Mouse (Mus musculus) retina, postnatal 7 days (tissue): ENCODE measurements around the gene Nat8f5.
"Not testable (repeated sequence)": the region's sequence is repeated elsewhere in the genome, so short reads cannot be mapped to it uniquely, and the experiment has no call there.

ENCODE experiments used
- DNase-seq: peaks from one replicate; pipeline ENCODE4 v3.0.0-alpha.2; 2012; ENCODE audit warnings: low read depth, low spot score

Nat8f5 gene

DNA sequence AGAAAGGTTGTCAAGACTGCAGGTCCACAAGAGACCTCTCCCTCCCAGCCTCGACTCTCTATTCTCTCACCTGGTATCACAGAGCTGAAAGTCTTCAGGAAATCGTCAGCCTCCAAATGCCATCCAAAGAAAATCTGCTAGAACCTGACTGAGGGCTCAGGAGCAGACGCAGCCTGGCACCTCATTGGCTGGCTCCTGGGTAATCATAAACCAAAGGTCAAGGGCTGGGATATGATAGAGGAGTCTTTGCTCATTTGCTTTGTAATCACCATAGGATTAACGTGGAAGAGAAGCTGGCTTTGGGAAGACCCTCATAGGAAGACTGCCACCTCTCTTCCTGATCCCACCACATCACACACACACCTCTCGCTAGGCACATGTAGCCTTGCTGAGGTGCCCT lies at the start of gene Nat8f5, which contains the start of gene Nat8f6:
Gene Nat8f5, minus strand, starts transcription at position 136 of the 400 bp plus-strand sequence.
Gene Nat8f6, minus strand, starts transcription at position 118 of the 400 bp plus-strand sequence.
- DNase-seq: no peak

DNA sequence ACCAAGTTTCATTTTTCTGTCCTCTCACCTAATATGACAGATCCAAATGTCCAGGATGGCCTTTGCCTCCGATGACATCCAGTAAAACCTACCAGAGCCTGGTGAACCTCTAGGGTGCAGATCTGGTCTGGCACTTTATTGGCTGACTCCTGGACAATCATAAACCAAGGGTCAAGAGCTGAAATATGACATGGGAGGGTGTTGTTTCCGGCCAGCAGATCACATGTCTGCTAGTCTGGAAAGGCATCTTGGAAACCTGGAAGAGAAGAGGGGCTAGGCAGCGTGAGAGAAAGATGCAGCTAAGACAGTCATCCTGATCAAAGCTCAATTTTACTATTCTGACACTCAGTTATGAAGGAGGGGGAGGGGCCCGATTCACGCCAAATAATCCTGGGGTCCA lies 48.2 kb upstream of the Nat8f5 start, which contains the start of gene Nat8f2:
Gene Nat8f2, minus strand, starts transcription at position 153 of the 400 bp plus-strand sequence.
- DNase-seq: not testable (repeated sequence)

DNA sequence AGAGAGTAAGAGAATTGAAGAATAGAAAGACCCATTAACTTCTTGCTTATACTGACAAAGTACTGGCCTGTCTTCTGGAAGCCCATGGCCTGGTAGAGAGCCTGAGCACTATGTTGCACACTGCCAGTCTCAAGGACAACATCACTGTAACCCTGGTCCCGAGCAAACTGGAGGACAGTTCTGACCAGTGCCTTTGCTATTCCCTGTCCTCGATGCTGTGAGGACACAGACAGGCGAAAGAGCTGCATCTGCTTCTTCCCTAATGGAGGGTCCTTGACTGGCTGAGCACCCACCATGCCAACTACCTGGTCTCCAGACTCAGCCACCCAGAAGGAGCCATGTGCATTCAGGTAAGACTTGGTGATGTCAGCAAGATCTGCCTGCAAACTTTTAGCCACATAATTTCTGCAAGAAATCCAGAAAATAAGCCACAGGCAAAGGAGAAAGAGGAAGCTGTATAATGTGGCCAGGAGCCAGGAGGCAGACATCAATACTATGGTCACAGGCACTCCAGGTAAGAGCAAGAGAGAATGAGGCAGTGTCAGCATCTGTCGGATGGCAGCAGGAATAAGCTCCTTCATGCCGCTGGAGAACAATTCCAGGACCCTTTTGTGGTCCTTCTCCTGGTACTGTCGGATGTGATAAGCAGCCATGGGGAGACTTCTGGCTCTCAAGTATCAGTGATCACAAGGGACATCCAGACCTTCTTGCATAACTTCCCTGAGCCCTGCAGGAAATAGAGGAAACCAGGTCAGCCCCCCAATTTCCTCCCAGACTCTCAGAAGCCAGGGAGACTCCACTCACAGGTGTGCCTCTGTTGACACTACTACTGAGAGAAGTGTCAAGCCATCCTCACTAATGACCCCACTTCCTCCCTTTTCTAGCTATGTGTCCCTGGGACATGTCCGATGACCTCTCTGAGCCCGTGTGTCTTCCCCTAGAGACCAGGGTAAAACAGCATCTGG lies 47.2 kb upstream of the Nat8f5 start:
- DNase-seq: no peak

DNA sequence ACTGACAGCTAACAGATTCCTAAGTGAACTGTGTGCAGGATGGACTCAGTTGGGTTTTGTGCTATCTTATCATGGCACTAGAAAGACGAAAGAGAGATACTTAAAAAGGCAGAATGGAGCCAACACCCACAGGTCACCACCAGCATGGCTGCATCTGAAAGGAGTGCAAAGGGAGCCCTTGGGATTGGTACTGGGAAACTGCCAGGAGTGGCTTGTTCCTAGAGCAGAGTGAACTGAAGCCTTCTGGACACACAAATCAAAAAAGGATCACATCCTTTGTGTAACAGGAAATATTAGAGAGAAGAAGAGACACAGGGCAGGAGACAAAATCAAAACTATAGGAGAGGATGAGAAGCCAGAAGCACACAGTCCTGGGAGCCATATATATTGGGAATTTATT lies 46.2 kb upstream of the Nat8f5 start:
- not testable (repeated sequence) for DNase-seq

DNA sequence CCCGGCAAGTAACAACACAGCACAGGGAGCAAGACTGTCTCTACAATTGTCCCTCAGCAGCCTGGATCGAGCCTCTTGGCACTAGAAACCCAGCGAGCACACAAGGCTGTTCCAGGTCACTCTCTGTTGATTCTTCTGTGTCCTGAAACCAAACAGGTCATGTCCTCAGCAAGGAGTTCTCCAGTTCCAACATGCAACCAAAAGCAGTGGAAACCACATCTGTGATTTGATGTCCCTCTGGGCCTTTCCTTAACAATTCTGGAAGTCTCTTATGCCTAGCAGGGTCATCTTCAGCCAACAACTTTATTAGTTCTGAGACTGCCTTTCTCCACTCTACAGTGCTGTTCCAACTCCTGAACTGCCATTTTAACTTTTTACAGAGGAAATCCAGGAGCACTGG lies 45.4 kb upstream of the Nat8f5 start:
- DNase-seq: not testable (repeated sequence)

DNA sequence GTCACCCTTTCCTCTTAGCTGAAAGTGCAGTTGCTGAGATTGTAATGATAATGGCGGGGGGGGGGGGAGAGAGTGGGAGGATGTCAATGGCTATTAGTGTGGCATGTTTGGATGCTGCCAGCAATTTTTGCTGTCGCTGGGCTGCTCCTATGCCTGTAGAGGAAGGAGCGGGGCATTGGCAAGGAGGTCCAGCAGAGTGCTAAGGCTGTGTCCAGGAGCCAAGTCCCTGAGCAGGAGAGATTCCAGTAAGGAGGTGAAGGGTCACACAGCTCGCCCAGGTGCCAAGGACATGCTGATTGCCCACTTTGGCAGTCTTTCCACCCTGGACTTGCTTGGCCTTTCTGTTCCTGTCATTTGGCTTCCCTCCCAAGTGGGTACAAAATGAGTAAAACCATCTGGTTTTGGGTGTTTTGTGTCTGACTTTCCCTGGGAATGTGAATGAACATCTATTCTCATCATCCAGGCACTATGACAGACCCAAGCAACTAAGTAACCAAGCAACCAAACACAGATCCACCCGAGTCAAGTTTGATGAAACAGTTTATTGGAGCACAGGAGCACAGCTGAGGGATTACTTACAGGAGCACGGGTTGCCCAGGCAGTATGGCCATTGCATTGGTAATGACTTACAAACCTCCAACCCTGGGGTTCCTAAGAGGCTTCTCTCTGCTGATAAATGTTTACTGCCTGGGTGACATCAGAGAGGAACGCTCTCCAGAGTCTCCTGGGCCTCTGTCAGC lies 44.3 kb upstream of the Nat8f5 start:
- not testable (repeated sequence) for DNase-seq

DNA sequence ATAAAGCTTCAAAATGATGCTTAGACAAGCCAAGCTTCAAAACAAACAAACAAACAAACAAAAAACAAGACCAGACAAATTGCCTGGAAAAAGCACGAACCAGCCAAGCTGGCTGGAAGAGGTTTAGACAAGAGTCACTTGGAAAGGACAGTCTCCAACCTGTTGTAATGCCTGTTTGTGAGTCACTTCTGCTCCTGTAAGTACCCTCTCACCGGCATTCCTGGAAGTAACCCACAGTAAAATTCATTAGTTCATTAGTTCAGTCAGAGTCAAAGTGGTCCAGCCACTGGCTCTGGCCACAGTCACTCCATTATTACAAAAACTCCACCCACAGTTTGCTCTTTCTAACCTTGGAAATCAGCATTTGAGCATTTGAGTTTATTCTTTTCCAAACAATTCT lies 43.1 kb upstream of the Nat8f5 start:
- DNase-seq: no peak

DNA sequence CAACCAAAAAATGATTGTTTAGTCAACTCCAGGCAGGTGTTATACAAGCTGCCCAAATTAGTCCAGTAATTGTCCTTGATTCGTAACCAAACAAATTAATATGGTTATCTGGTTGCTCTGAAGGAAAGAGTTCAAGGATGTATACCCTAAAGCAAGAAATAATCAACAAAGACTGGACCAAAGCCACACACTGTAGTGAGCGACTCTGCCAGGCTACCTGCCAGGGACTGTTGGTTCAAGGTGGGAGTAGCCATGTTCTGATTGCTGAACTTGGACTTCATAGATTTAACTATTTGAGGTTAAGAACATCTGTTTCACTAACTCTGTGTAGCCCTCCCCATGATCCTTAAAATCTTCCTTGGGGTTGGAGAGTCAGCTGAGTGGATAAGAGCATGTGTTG lies 42.4 kb upstream of the Nat8f5 start:
- DNase-seq: no peak

DNA sequence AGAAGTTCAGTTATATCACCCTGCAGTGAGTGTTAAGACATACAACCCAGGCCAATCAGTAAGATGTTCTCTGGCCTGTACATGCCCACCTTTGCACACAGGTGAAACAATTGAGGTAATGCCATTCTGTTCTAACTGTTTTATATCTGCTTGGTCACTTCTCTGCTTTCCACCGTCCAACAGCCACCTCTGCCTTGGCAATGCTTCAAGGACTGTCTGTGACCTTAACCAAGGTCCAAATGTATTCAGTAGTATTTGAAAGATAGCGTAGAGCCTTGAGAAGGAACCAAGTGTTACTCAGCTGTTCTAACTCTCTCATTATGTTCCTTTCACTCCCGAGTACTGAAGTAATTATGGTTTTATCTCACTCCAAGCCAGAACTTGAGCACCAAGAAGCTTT lies 41.8 kb upstream of the Nat8f5 start:
- DNase-seq: no peak

DNA sequence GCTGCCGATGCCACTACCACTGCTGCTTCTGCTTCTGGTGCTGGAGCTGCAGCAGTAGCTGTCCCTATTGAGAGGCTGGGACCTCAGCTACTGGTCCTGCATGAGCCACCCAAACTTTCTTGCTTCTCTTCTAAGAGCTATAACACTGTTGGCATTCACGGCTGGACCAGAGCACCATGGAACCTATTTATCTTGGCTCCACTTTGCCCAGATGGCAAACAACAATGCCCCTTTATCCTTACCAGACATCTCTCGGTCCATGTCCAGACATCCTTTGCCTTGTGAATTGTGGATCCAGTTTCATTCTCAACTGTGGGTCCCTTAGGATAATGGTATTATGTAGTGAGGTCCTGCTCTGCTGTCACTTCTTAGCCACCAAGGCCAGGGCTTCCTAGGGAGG lies 40.5 kb upstream of the Nat8f5 start:
- DNase-seq: no peak

DNA sequence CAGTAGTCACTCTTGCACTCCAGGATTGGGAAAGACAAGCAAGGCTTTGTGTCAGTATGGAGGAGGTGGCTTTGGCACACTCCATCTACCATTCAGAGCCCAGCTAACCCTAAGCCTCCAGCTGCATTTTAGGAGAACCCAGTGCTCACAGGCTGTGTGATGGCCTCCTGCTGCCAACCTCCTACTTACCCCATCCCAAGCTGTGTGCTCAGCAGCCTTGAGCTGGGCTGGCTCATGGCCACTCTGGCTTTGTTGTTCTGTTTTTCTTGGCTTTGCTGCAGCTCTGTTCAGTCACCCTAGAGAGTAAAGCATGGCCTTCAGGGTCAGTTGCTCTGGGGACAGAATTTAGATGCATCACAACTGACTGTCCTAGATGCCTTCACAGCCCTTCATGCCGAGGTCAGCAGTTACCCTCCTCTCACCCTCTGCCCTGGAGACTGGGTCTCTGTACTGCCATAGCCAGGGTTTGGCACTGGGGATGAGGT lies 35.5 kb upstream of the Nat8f5 start:
- no peak for DNase-seq

DNA sequence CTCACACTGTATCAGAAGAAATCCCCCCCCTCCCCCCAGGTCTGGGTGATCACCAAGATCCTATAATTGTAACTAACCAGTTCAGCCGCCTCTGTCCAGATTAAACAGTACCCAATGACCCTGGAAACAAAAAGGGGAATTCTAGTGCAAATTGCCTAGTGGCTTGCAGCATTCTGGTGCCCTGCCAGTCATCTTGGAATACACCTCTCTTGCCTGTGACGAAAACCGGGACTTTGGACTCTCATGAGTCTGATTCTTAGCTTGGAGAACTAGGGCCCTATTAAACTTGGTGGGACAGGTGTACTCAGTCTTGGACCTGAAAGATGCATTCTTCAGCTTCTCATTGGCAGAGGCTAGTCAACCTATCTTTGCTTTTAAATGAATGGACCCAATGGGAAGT lies 32.7 kb upstream of the Nat8f5 start:
- DNase-seq: no peak

DNA sequence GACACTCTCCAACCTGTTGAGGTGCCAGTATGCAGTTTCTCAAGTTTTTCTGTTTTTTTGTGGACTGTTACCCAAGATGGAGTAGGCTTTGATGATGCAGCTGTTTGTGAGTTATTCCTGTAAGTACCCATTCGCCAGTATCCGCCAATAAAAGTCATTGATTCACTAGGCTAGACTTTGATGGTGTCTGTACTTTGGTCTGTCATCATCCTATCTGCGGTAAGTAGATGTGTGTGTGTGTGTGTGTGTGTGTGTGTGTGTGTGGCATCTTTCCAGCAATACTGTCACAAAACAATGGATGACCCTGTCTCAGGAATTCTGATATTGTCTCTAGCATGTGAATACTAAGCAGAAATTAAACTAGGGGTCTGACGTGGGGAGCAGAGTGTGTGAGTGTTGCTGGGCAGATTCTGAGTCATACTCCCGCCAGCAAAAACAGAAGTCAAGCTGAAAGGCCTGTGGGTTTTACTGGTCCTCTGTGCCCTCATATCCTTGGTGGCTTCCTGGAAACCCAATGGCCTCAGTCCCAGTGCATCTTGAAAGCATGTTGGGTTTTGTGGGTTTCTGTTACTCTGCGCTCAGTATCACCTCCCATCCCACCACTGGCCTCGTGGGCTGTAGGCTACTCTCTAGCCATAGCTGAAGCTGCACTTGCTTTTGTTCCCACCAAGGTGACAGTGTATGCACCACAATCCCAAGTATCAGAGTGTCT lies 30.4 kb upstream of the Nat8f5 start:
- DNase-seq: no peak

DNA sequence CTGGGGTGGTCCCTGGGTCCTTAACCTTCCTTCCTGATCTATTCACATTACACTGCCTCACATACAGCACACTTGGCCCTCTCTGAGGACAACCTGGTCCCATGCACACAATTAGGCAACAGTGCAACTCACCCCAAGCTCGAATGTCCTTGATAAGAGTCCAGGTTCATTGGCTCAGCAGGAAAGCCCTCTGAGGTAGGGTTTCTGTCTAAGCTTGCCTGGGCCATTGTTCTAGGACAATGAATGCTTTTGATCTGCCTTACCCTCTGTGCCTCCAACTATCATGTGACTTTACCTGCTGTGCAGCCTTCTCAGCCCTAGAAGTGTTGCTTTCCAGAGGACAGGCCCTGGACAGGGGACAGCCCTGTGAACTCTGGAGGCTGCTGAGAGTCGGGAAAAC lies 28.5 kb upstream of the Nat8f5 start:
- no peak for DNase-seq

DNA sequence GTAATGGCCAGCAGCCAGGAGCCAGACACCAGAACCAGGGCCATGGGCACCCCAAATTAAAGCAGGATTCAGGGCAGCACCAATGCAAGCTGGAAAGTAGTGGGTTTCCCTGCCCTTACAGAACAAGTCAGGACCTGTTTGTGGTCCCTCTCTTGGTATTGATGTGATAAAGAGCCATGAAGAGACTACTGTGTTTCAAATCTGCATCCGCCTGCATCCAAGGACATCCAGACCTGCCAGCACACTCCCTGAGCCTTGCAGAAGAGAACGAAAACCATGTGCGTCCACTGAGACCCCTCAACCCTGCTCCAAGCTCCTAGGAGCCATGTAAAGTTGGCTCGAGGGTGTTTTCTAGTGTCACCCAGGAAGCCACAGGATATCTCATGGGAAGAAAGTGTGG lies 27.4 kb upstream of the Nat8f5 start:
- no peak for DNase-seq

DNA sequence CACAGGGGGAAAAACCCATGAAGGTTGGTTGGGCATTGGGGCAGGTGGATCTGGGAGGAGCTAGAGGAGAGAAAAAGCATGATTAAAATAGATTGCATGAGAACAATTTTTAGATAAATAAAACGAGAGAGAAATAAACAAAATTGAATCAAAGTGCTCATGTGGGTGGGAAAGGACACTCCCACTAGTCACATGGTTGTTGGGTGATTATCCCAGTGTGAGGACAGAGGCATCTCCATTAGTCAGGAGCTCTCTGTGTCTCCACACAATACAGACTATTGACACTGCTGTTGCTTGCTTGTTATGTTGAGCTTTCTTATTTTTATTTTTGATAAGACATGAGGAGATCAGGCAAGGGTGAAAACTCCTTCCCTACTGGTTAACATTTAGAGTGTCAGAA lies 26.1 kb upstream of the Nat8f5 start:
- DNase-seq: no peak

DNA sequence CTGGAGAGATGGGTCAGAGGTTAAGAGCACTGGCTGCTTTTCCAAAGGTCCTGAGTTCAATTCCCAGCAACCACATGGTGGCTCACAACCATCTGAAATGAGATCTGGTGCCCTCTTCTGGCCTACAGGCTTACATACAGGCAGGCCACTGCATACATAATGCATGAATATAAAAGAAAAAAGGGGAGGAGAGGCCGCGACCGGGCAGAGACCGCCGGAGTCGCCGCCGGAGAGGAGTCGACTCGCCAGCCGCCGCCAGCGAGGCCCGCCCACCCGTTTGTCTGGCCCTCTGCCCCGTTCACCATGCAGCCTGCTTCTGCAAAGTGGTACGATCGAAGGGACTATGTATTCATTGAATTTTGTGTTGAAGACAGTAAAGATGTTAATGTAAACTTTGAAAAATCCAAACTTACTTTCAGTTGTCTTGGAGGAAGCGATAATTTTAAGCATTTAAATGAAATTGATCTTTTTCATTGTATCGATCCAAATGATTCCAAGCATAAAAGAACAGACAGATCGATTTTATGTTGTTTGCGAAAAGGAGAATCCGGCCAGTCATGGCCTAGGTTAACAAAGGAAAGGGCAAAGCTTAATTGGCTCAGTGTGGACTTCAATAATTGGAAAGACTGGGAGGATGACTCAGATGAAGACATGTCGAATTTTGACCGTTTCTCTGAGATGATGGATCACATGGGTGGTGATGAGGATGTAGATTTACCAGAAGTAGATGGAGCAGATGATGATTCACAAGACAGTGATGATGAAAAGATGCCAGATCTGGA lies 23.1 kb upstream of the Nat8f5 start:
- not testable (repeated sequence) for DNase-seq

DNA sequence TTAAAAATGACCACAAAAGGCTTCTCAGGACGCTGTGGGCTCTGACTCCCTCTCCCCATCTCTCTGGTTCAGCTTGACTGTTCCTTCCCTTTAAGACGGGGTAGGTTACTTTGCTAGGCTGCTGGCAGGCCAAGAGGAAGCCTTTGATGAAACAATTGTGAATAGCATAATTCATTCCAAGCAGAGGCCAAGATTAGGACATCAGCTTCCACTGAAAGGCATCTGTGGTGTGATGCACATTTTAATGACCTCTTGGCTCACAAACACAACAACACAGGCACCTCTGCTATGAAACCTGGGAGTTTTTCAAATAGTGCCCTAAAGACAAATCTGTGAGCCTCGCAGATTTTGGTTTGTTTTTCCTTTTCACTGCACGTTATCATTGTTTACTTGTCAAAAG lies 19.2 kb upstream of the Nat8f5 start:
- DNase-seq: no peak

DNA sequence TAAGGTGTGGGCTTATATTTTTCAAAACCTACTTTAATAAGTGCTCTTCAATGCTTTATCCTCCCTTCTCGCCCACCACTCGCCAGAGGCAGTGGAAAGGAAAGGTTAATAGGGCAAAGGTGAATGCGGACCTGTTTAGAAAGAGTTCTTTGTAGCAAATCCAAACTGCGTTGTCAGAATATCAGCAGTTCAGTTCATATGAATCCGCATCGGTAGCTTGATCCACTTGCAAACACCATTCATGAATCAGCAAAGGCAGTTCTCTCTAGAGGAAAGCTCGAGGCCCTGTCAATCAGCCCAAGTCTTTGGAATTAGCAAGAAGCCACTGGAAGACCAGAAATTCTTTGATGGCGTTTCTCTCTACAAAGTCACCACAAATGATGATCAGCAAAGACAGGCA lies 17.9 kb upstream of the Nat8f5 start:
- DNase-seq: no peak

DNA sequence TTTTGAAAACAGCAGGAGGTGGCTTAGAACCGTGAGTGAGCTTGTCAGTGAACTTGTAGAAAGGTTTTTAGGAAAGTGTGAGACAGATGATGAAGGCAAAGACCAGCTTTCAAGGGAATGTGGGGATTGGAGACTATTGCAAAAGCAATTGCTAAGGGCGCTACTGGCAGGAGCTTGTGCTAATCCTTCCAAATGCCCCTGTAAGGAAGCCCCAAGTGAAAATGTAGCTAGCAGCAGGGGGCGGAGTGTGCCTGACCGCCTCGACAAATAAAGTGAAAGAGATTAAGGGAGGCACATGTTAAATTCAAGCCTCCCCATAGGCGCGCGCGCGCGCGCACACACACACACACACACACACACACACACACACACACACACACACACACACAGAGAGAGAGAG lies 16.5 kb upstream of the Nat8f5 start:
- DNase-seq: peak; percentile 20

DNA sequence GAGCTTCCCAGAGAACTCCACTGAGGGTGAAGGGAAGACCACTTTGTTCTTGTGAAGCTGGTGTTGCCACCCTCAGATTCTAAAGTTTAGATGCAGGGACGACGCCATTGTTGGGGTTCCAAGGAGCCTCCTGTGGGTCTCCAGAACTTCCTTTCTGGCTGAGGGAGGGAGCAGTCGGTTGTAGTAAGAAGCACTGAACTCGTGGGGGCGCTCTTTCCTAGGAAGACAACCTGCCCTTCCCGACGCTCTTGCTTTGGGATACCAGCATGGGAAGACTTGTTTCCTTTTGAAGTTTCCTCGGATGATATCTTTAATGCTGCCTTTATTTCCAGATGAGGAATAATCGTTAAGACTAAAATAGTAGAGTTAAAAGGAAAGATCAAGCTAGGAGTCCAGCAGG lies 16.1 kb upstream of the Nat8f5 start:
- peak; percentile 9 for DNase-seq
